Mouse (Mus musculus) embryonic facial prominence, embryonic 11.5 days (tissue): ENCODE data around the gene Psmb8. TPM values are rescaled to one million over a fixed set of nuclear protein-coding genes. Genes with fewer than 3 reads are reported as not detected.

Source experiments
- ATAC-seq: fragments of 200-750 bp; cut with Nextera tagmentation; replicated peaks from 2 replicates; pipeline ENCODE4 v1.8.0; 2017; ENCODE audit warnings: low read depth; ENCODE audit not compliant: insufficient number of reproducible peaks, low FRiP score, low TSS enrichment
- DNase-seq: peaks from one replicate; pipeline ENCODE4 v3.0.0-alpha.2; 2015; ENCODE audit warnings: low spot score
- H3K27ac ChIP-seq: fragments of 300-500 bp; sonication (generic); replicated peaks from 2 replicates; pipeline ENCODE4 v1.5.1; 2014; ENCODE audit warnings: mild to moderate bottlenecking, low read depth, low read length, control low read depth
- H3K27me3 ChIP-seq: fragments of 300-500 bp; sonication (generic); 2 replicates; pipeline ENCODE4 v1.6.1; 2014; ENCODE audit warnings: mild to moderate bottlenecking, low read length, moderate library complexity, mixed read lengths; ENCODE audit not compliant: control insufficient read depth, insufficient read depth
- H3K36me3 ChIP-seq: fragments of 300-500 bp; sonication (generic); replicated peaks from 2 replicates; pipeline ENCODE4 v1.6.1; 2014; ENCODE audit warnings: low read depth, mild to moderate bottlenecking, low read length, moderate library complexity, mixed read lengths; ENCODE audit not compliant: control insufficient read depth, insufficient read depth
- H3K4me1 ChIP-seq: fragments of 300-500 bp; sonication (generic); 2 replicates; pipeline ENCODE4 v1.6.1; 2014; ENCODE audit warnings: low read length, mixed read lengths; ENCODE audit not compliant: control insufficient read depth, insufficient read depth
- H3K4me2 ChIP-seq: fragments of 300-500 bp; sonication (generic); 2 replicates; pipeline ENCODE4 v1.6.1; 2014; ENCODE audit warnings: low read depth, mild to moderate bottlenecking, control low read depth, low read length, moderate library complexity
- H3K4me3 ChIP-seq: fragments of 300-500 bp; sonication (generic); 2 replicates; pipeline ENCODE4 v1.5.1; 2014; ENCODE audit warnings: low read depth, low read length, control low read depth
- H3K9ac ChIP-seq: fragments of 300-500 bp; sonication (generic); replicated peaks from 2 replicates; pipeline ENCODE4 v1.6.1; 2014; ENCODE audit warnings: mild to moderate bottlenecking, control low read depth, low read length
- H3K9me3 ChIP-seq: fragments of 300-500 bp; sonication (generic); replicated peaks from 2 replicates; pipeline ENCODE4 v1.6.1; 2016; ENCODE audit warnings: mild to moderate bottlenecking, low read length, inconsistent platforms, mixed read lengths; ENCODE audit not compliant: control insufficient read depth
- WGBS: fragments of 180-500 bp; shearing (Covaris S2); extraction: QIAGEN DNeasy Blood & Tissue Kit; methylation state at CpG from one replicate; pipeline ENCODE4 v1.1.7; 2014; 5-methylcytosine and 5-hydroxymethylcytosine counted together
- polyA plus RNA-seq: library from polyadenylated mRNA; unstranded; fragments of >200 nt; fragmentation: Nextera tagmentation; extraction: Ambion mirVana; gene quantifications from 2 replicates; pipeline ENCODE4 v1.2.1, GENCODE M21; 2014

Gene Psmb8
- polyA plus RNA-seq: 1.7 and 2.1 TPM in 2 replicates

GRCm38 (mm10) chr17:34196941-34197894 is at the start of gene Psmb8:
Gene Psmb8 (plus strand): TSS chr17:34197721.
- peak within 1 kb of the TSS; percentile 31 for H3K4me3 ChIP-seq
- H3K36me3 ChIP-seq: no peaks in the 10 kb centered on the region
- 4% methylated on average over 41 of the region's 41 CpGs for WGBS
- peak; percentile 78 for ATAC-seq
- H3K9ac ChIP-seq: peak within 1 kb of the TSS; percentile 34; the same call in 1 of the 2 replicates
- H3K27me3 ChIP-seq: peaks cover 63% of the 10 kb centered on the region
- H3K4me2 ChIP-seq: peak within 1 kb of the TSS; percentile 60
- H3K4me1 ChIP-seq: no peaks in the 10 kb centered on the region; the same call in 1 of the 2 replicates
- H3K9me3 ChIP-seq: no peaks in the 10 kb centered on the region
- no peak within 1 kb of the TSS for H3K27ac ChIP-seq
- peak; percentile 89 for DNase-seq

- DNase-seq (peak; percentile 62), ATAC-seq (no peak)
- H3K27ac ChIP-seq: no peak within 1 kb of the TSS
- WGBS: 56% methylated on average over 4 of the region's 4 CpGs
- no peak within 1 kb of the TSS for H3K9ac ChIP-seq
- no peaks in the 10 kb centered on the region for H3K27me3 ChIP-seq
- H3K4me2 ChIP-seq: no peak within 1 kb of the TSS
- no peaks in the 10 kb centered on the region for H3K36me3 ChIP-seq
- H3K9me3 ChIP-seq: no peaks in the 10 kb centered on the region
- H3K4me1 ChIP-seq: no peaks in the 10 kb centered on the region
- H3K4me3 ChIP-seq: no peak within 1 kb of the TSS
Observed at GRCm38 (mm10) chr17:34152923-34153322, 44.6 kb upstream of the Psmb8 start, which contains the start of gene H2-DMb1. Gene H2-DMb1 (plus strand): TSS chr17:34153072.

GRCm38 (mm10) chr17:34155534-34155933 is 42.0 kb upstream of the Psmb8 start:
- Histone ChIP-seq H3K9me3 (no peaks in the 10 kb centered on the region), H3K4me1 (no peaks in the 10 kb centered on the region), H3K27ac (no peak overlapping the region), H3K36me3 (no peaks in the 10 kb centered on the region), H3K27me3 (no peaks in the 10 kb centered on the region), H3K4me2 (no peak overlapping the region), H3K4me3 (no peak overlapping the region), H3K9ac (no peak overlapping the region)
- DNase-seq: no peak
- 62% methylated on average over 5 of the region's 5 CpGs for WGBS
- no peak for ATAC-seq

- H3K4me2 ChIP-seq: no peak overlapping the region
- no peak overlapping the region for H3K9ac ChIP-seq
- H3K27me3 ChIP-seq: no peaks in the 10 kb centered on the region
- H3K27ac ChIP-seq: no peak overlapping the region
- no peaks in the 10 kb centered on the region for H3K36me3 ChIP-seq
- no peak overlapping the region for H3K4me3 ChIP-seq
- ATAC-seq: no peak
- no peaks in the 10 kb centered on the region for H3K4me1 ChIP-seq
- no peaks in the 10 kb centered on the region for H3K9me3 ChIP-seq
- DNase-seq: no peak
- 37% methylated on average over 9 of the region's 9 CpGs for WGBS
Observed at GRCm38 (mm10) chr17:34164202-34164895, 33.2 kb upstream of the Psmb8 start.

- Histone ChIP-seq H3K4me3 (no peak overlapping the region), H3K27ac (no peak overlapping the region), H3K9ac (no peak overlapping the region), H3K9me3 (no peaks in the 10 kb centered on the region), H3K4me2 (no peak overlapping the region), H3K27me3 (no peaks in the 10 kb centered on the region), H3K36me3 (no peaks in the 10 kb centered on the region), H3K4me1 (no peaks in the 10 kb centered on the region)
- ATAC-seq (no peak), DNase-seq (no peak)
- WGBS: 78% methylated on average over 6 of the region's 6 CpGs
Observed at GRCm38 (mm10) chr17:34165033-34165730, 32.3 kb upstream of the Psmb8 start.

- WGBS: 4% methylated on average over 2 of the region's 2 CpGs
- Histone ChIP-seq H3K4me3 (no peak overlapping the region), H3K4me2 (no peak overlapping the region), H3K27ac (no peak overlapping the region), H3K36me3 (no peaks in the 10 kb centered on the region), H3K9me3 (no peaks in the 10 kb centered on the region), H3K4me1 (no peaks in the 10 kb centered on the region), H3K27me3 (no peaks in the 10 kb centered on the region), H3K9ac (no peak overlapping the region)
- no peak for ATAC-seq
- DNase-seq: peak; percentile 66
Observed at GRCm38 (mm10) chr17:34169279-34169678, 28.2 kb upstream of the Psmb8 start.

- no peaks in the 10 kb centered on the region for H3K9me3 ChIP-seq
- no peak overlapping the region for H3K9ac ChIP-seq
- ATAC-seq (no peak), DNase-seq (no peak)
- no peak overlapping the region for H3K4me2 ChIP-seq
- H3K36me3 ChIP-seq: no peaks in the 10 kb centered on the region
- 26% methylated on average over 4 of the region's 4 CpGs for WGBS
- no peak overlapping the region for H3K27ac ChIP-seq
- H3K27me3 ChIP-seq: no peaks in the 10 kb centered on the region
- H3K4me1 ChIP-seq: no peaks in the 10 kb centered on the region
- no peak overlapping the region for H3K4me3 ChIP-seq
Observed at GRCm38 (mm10) chr17:34170487-34170876, 27.0 kb upstream of the Psmb8 start.
